Mouse (Mus musculus) embryonic facial prominence, embryonic 11.5 days (tissue): ENCODE measurements around the gene Ldb3. TPM values are rescaled to one million over a fixed set of nuclear protein-coding genes. Genes with fewer than 3 reads are reported as not detected.
A peak's percentile ranks its signal among the peaks of the same experiment; 100 is the strongest.

ENCODE experiments used
- ATAC-seq: fragments of 200-750 bp; cut with Nextera tagmentation; replicated peaks from 2 replicates; pipeline ENCODE4 v1.8.0; 2017; ENCODE audit warnings: low read depth; ENCODE audit not compliant: insufficient number of reproducible peaks, low FRiP score, low TSS enrichment
- DNase-seq: peaks from one replicate; pipeline ENCODE4 v3.0.0-alpha.2; 2015; ENCODE audit warnings: low spot score
- H3K27ac ChIP-seq: fragments of 300-500 bp; sonication (generic); replicated peaks from 2 replicates; pipeline ENCODE4 v1.5.1; 2014; ENCODE audit warnings: mild to moderate bottlenecking, low read depth, low read length, control low read depth
- H3K27me3 ChIP-seq: fragments of 300-500 bp; sonication (generic); 2 replicates; pipeline ENCODE4 v1.6.1; 2014; ENCODE audit warnings: mild to moderate bottlenecking, low read length, moderate library complexity, mixed read lengths; ENCODE audit not compliant: control insufficient read depth, insufficient read depth
- H3K36me3 ChIP-seq: fragments of 300-500 bp; sonication (generic); replicated peaks from 2 replicates; pipeline ENCODE4 v1.6.1; 2014; ENCODE audit warnings: low read depth, mild to moderate bottlenecking, low read length, moderate library complexity, mixed read lengths; ENCODE audit not compliant: control insufficient read depth, insufficient read depth
- H3K4me1 ChIP-seq: fragments of 300-500 bp; sonication (generic); 2 replicates; pipeline ENCODE4 v1.6.1; 2014; ENCODE audit warnings: low read length, mixed read lengths; ENCODE audit not compliant: control insufficient read depth, insufficient read depth
- H3K4me2 ChIP-seq: fragments of 300-500 bp; sonication (generic); 2 replicates; pipeline ENCODE4 v1.6.1; 2014; ENCODE audit warnings: low read depth, mild to moderate bottlenecking, control low read depth, low read length, moderate library complexity
- H3K4me3 ChIP-seq: fragments of 300-500 bp; sonication (generic); 2 replicates; pipeline ENCODE4 v1.5.1; 2014; ENCODE audit warnings: low read depth, low read length, control low read depth
- H3K9ac ChIP-seq: fragments of 300-500 bp; sonication (generic); replicated peaks from 2 replicates; pipeline ENCODE4 v1.6.1; 2014; ENCODE audit warnings: mild to moderate bottlenecking, control low read depth, low read length
- H3K9me3 ChIP-seq: fragments of 300-500 bp; sonication (generic); replicated peaks from 2 replicates; pipeline ENCODE4 v1.6.1; 2016; ENCODE audit warnings: mild to moderate bottlenecking, low read length, inconsistent platforms, mixed read lengths; ENCODE audit not compliant: control insufficient read depth
- WGBS: fragments of 180-500 bp; shearing (Covaris S2); extraction: QIAGEN DNeasy Blood & Tissue Kit; methylation state at CpG from one replicate; pipeline ENCODE4 v1.1.7; 2014; 5-methylcytosine and 5-hydroxymethylcytosine counted together
- polyA plus RNA-seq: library from polyadenylated mRNA; unstranded; fragments of >200 nt; fragmentation: Nextera tagmentation; extraction: Ambion mirVana; gene quantifications from 2 replicates; pipeline ENCODE4 v1.2.1, GENCODE M21; 2014

Ldb3 gene
- polyA plus RNA-seq, 1 experiment from 2014 or later, result 0.90 TPM

DNA sequence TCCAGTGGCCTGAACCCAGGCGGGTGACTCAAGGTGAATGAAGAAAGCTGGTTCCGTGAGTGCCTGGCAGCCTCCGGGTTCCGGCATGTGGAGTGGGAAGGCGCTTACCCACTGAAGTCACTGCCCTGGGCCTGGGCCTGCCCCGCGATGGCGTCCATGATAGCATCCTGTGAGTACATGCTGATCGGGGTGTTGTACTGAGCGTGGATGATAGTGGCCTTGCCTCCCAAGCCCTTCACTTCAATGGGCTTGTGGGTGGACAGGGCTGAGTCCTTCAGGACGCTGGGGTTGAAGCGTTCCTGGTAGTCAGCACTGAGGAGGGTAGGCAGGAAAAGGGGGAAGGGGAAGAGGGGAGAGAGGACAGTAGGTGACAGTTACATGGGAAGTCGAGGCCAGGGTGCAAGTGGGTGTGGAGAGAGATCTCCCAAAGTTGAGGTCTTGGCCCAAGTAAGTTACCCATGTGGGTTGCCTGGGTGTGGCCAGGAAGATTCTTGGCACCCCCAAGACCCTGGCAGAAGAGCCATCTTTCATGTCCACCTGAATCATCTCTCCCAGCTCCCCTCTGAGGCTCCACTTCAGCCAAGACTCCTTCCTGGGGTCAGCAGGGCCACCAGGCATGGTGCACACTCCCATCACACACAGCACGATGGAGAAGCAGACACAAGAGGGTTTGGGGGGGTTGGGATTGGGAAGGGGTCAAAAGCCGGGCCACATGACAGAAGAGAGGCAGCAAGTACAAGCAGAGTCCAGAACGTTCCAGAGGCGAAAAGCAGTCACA is 16.7 kb downstream of the Ldb3 start:
- Histone ChIP-seq H3K4me2 (no peak overlapping the region), H3K27me3 (no peaks in the 10 kb centered on the region), H3K4me3 (no peak overlapping the region), H3K9me3 (no peaks in the 10 kb centered on the region), H3K36me3 (no peaks in the 10 kb centered on the region), H3K27ac (no peak overlapping the region), H3K4me1 (peaks cover 6% of the 10 kb centered on the region), H3K9ac (no peak overlapping the region)
- ATAC-seq, result no peak
- no peak for DNase-seq
- WGBS, result 88% methylated on average over 17 of the region's 17 CpGs

DNA sequence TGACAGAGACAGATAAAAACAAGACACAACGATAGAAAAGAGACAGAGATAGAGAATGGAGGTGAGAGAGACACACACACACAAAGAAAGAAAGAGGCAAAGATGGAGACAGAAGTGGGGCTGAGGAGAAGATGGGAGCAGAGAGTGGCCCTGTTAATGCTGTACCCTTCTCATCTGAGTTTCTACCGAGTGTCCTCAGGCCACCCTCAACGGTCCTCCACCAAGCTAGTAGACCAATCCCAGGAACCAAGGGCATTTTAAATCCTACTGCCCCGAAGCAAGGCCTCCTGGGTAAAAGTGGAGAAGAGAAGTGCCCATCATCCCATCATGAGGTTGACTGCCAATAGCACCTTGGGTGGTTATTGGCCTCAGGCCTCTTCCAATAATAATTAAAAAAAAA is 17.6 kb downstream of the Ldb3 start:
- no peaks in the 10 kb centered on the region for H3K9me3 ChIP-seq
- no peaks in the 10 kb centered on the region for H3K27me3 ChIP-seq
- ATAC-seq (no peak), DNase-seq (no peak)
- H3K4me1 ChIP-seq, result peaks cover 6% of the 10 kb centered on the region
- no peak overlapping the region for H3K4me3 ChIP-seq
- no peak overlapping the region for H3K4me2 ChIP-seq
- WGBS, result 79% methylated on average over 4 of the region's 4 CpGs
- no peaks in the 10 kb centered on the region for H3K36me3 ChIP-seq
- H3K9ac ChIP-seq, result no peak overlapping the region
- H3K27ac ChIP-seq, result no peak overlapping the region

DNA sequence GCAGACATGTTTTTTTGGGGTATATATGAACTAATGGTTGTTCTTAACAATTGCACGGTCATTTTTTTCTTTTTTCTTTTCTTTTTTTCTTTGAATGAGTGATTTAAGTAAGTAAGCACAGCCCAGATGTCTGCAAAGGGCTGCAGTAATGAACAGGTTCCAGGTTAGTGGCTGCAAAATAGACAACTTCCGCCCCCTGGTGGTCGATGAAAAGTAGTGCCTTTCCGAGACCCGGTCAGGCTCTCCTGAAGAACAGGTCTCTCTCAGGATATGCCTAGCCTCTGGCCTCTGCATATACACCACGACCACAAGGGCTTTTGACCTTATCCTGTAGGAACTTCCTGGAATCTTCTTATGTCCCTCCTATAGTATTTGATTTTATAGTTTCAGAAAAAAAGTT is 18.2 kb downstream of the Ldb3 start:
- DNase-seq (peak; percentile 88), ATAC-seq (peak; percentile 41; the same call in 1 of the 2 replicates)
- no peak overlapping the region; the same call in 1 of the 2 replicates for H3K4me2 ChIP-seq
- no peak overlapping the region for H3K27ac ChIP-seq
- peaks cover 6% of the 10 kb centered on the region for H3K4me1 ChIP-seq
- H3K9me3 ChIP-seq, result no peaks in the 10 kb centered on the region
- no peaks in the 10 kb centered on the region for H3K36me3 ChIP-seq
- H3K9ac ChIP-seq, result no peak overlapping the region
- no peak overlapping the region for H3K4me3 ChIP-seq
- 3% methylated on average over 6 of the region's 6 CpGs for WGBS
- H3K27me3 ChIP-seq, result no peaks in the 10 kb centered on the region

GRCm38 (mm10) chr14:34569534-34570194 is 18.8 kb downstream of the Ldb3 start:
- ATAC-seq, result no peak
- no peaks in the 10 kb centered on the region for H3K27me3 ChIP-seq
- H3K4me1 ChIP-seq, result peaks cover 6% of the 10 kb centered on the region
- 36% methylated on average over 27 of the region's 27 CpGs for WGBS
- H3K9me3 ChIP-seq, result no peaks in the 10 kb centered on the region
- no peak overlapping the region for H3K9ac ChIP-seq
- peak overlapping the region; percentile 15; the same call in 1 of the 2 replicates for H3K4me3 ChIP-seq
- H3K27ac ChIP-seq, result no peak overlapping the region
- DNase-seq, result no peak
- no peaks in the 10 kb centered on the region for H3K36me3 ChIP-seq
- peak overlapping the region; percentile 37 for H3K4me2 ChIP-seq

GRCm38 (mm10) chr14:34568626-34569025 is 19.9 kb downstream of the Ldb3 start:
- no peaks in the 10 kb centered on the region for H3K9me3 ChIP-seq
- H3K36me3 ChIP-seq, result no peaks in the 10 kb centered on the region
- H3K27me3 ChIP-seq, result no peaks in the 10 kb centered on the region
- 77% methylated on average over 4 of the region's 4 CpGs for WGBS
- DNase-seq (no peak), ATAC-seq (no peak)
- no peak overlapping the region for H3K27ac ChIP-seq
- peaks cover 6% of the 10 kb centered on the region for H3K4me1 ChIP-seq
- no peak overlapping the region for H3K4me2 ChIP-seq
- H3K9ac ChIP-seq, result no peak overlapping the region
- no peak overlapping the region for H3K4me3 ChIP-seq

DNA sequence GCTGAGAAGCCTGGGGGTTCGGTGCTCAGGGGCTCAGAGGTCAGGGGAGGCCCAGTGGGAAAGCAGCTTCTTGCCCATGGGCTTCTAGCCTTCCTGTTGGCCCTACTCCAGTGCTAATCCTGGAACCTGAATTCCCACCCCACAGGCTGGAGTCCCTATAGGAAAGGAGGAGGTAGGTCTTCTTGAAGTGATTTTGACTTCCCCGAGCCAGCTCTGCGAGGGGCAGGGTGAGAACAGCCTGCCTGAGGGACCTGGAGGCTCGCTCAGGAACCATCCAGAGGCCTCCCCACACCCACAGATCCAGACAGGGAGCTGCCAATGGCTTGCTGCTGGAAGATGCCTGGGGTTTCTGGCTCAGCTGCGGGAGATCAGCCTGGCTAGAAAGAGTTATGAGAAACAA is 20.8 kb downstream of the Ldb3 start:
- Histone ChIP-seq H3K9ac (no peak overlapping the region), H3K4me2 (no peak overlapping the region), H3K27me3 (no peaks in the 10 kb centered on the region), H3K9me3 (no peaks in the 10 kb centered on the region), H3K4me1 (peaks cover 3% of the 10 kb centered on the region; the same call in 1 of the 2 replicates), H3K36me3 (no peaks in the 10 kb centered on the region), H3K27ac (no peak overlapping the region), H3K4me3 (no peak overlapping the region)
- no peak for DNase-seq
- no peak for ATAC-seq
- 55% methylated on average over 5 of the region's 5 CpGs for WGBS

GRCm38 (mm10) chr14:34566530-34566929 is 22.0 kb downstream of the Ldb3 start:
- H3K4me2 ChIP-seq, result no peak overlapping the region
- no peak for DNase-seq
- 91% methylated on average over 7 of the region's 7 CpGs for WGBS
- no peak overlapping the region for H3K9ac ChIP-seq
- ATAC-seq, result no peak
- H3K27me3 ChIP-seq, result no peaks in the 10 kb centered on the region
- no peaks in the 10 kb centered on the region for H3K36me3 ChIP-seq
- H3K4me3 ChIP-seq, result no peak overlapping the region
- H3K9me3 ChIP-seq, result no peaks in the 10 kb centered on the region
- H3K27ac ChIP-seq, result no peak overlapping the region
- H3K4me1 ChIP-seq, result peaks cover 3% of the 10 kb centered on the region; the same call in 1 of the 2 replicates

- Histone ChIP-seq H3K4me1 (peaks cover 3% of the 10 kb centered on the region; the same call in 1 of the 2 replicates), H3K9ac (no peak overlapping the region), H3K27me3 (no peaks in the 10 kb centered on the region), H3K9me3 (no peaks in the 10 kb centered on the region), H3K4me3 (no peak overlapping the region), H3K27ac (no peak overlapping the region), H3K4me2 (no peak overlapping the region), H3K36me3 (no peaks in the 10 kb centered on the region)
- DNase-seq, result no peak
- 75% methylated on average over 17 of the region's 17 CpGs for WGBS
- ATAC-seq, result no peak
These were observed 22.8 kb downstream of the Ldb3 start for GRCm38 (mm10) chr14:34565711-34566110.
